Mouse (Mus musculus) cortical plate, adult 2 months (tissue): ENCODE data around the gene 6430548M08Rik.

Source experiments
- CTCF ChIP-seq: fragments of 200-500 bp; IDR thresholded peaks from 2 replicates; pipeline ENCODE4 v1.5.1; 2011; ENCODE audit warnings: mild to moderate bottlenecking, control low read depth, low read length; ENCODE audit not compliant: insufficient read depth; ENCODE audit errors: extremely low read depth
- POLR2A ChIP-seq: fragments of 200-500 bp; IDR thresholded peaks from 2 replicates; pipeline ENCODE4 v1.6.1; 2011; ENCODE audit warnings: mild to moderate bottlenecking, low read length, control low read depth; ENCODE audit not compliant: insufficient read depth; ENCODE audit errors: extremely low read depth

DNA sequence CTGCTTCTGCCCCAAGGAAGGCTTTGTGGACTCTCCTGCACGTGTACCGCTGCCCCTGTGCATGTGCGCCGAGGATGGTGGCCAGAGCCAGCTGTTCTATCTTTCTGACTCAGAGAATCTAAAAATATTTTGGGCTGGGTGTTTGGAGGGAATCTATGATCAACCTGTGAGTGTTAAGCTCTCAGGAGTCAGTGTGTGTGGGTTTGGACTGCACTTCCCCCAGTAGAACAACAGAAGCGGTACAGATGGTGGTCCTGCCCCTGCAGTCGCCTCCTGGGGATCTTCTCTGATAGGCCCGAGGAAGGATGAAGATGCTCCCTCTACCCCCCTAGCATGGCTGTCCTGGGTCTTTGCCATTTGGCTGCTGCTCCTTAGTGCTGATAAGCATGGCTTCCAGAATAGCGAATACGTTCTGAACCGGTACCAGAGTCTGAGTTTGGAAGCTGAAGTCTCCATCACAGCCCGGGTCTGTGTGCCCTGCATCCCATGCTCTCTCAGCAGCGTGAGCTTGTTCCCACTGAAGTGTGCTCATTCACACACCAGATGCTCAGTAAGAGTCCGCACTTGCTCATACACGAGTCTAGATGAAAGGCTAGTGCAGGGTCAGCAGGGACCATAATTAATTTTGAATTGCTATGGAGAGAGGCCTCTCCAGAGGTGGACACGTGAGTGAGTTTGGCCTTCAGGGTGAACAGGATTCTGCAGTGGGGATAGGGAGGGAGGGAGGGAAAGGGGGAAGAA lies 30.1 kb downstream of the 6430548M08Rik start:
- TF ChIP-seq POLR2A = no peak
- TF ChIP-seq CTCF = no peak
